Mouse (Mus musculus): ENCODE measurements around the gene Sncg. TPM values are rescaled to one million over a fixed set of nuclear protein-coding genes. Genes with fewer than 3 reads are reported as not detected.

Gene Sncg
- total and polyA plus RNA-seq, 3 experiments = 0.21 to 0.50 (median 0.27) TPM

- Histone ChIP-seq H3K27me3 (replicated peaks) (peaks cover 3% of the 10 kb centered on the region), H3K4me1 (ENCODE audit: control insufficient read depth in 1 of 2, insufficient read depth in 2 of 2) (no peaks in the 10 kb centered on the region), H3K9me3 (replicated peaks; ENCODE audit: low read length) (no peaks in the 10 kb centered on the region), H3K79me2 (replicated peaks; ENCODE audit: control insufficient read depth, extremely low read depth, insufficient read depth, poor library complexity, severe bottlenecking) (no peaks in the 10 kb centered on the region), H3K27ac (ENCODE audit: insufficient read depth, low read depth) (no peak overlapping the region), H3K9ac (ENCODE audit: insufficient read depth, low read depth) (no peak overlapping the region), H3K4me2 (ENCODE audit: insufficient read depth, low read depth, poor library complexity, severe bottlenecking) (no peak overlapping the region), H3K4me3 (replicated peaks in 1 of 3; ENCODE audit: low read depth in 2 of 3, low read length in 2 of 3, poor library complexity in 1 of 3) (no peak overlapping the region), H3K36me3 (replicated peaks in 1 of 2; ENCODE audit: control insufficient read depth in 1 of 2, insufficient read depth in 1 of 2, low read length in 1 of 2) (no peaks in the 10 kb centered on the region)
- no peak for TF ChIP-seq USF2 (conservative IDR thresholded peaks at IDR 0.05; ENCODE audit: low read depth, low read length)
- TF ChIP-seq IRF4 (IDR thresholded peaks at IDR 0.05; ENCODE audit: low read depth, low read length) = no peak
- TF ChIP-seq ELF1 (IDR thresholded peaks at IDR 0.05; ENCODE audit: low read depth, low read length) = no peak
- no peak for TF ChIP-seq NELFE (IDR thresholded peaks at IDR 0.05; ENCODE audit: low read depth, low read length)
- no peak for TF ChIP-seq RAD21 (IDR thresholded peaks at IDR 0.05; ENCODE audit: low read depth, low read length)
- no peak for TF ChIP-seq KAT2A (IDR thresholded peaks at IDR 0.05; ENCODE audit: insufficient replicate concordance, low read length)
- TF ChIP-seq CHD2 (IDR thresholded peaks at IDR 0.05; ENCODE audit: low read length) = no peak
- TF ChIP-seq NRF1 (IDR thresholded peaks at IDR 0.05; ENCODE audit: low read depth, low read length) = no peak
- no peak for TF ChIP-seq BHLHE40 (IDR thresholded peaks at IDR 0.05; ENCODE audit: low read depth, low read length)
- no peak for TF ChIP-seq SIN3A (IDR thresholded peaks at IDR 0.05; ENCODE audit: low read length)
- no peak for TF ChIP-seq JUND (conservative IDR thresholded peaks at IDR 0.05; ENCODE audit: low read depth, low read length)
- no peak for TF ChIP-seq MXI1 (IDR thresholded peaks at IDR 0.05; ENCODE audit: low read depth, low read length)
- no peak for TF ChIP-seq POLR2AphosphoS2 (IDR thresholded peaks at IDR 0.05; ENCODE audit: low read depth, low read length)
- TF ChIP-seq MEF2A (IDR thresholded peaks at IDR 0.05; ENCODE audit: borderline replicate concordance, low read depth, low read length) = no peak
- no peak for TF ChIP-seq POLR2A (IDR thresholded peaks at IDR 0.05; ENCODE audit: low read depth, low read length)
- TF ChIP-seq MAX (IDR thresholded peaks at IDR 0.05; ENCODE audit: low read length) = no peak
- dilution Hi-C loops (cut with MboI; ENCODE audit: extremely low pct_ligation_motif_present, extremely low pct_unique_long_range_greater_than_20kb, low sequenced_read_pairs) = no loop called here
- no peak for DNase-seq (ENCODE audit: extremely low read depth)
- in situ Hi-C loops (cut with MboI; ENCODE audit: low pct_ligation_motif_present, low pct_unique_long_range_greater_than_20kb, low sequenced_read_pairs) = no loop called here
These were observed 22.9 kb downstream of the Sncg start for GRCm38 (mm10) chr14:34351660-34352059.

GRCm38 (mm10) chr14:34349007-34349406, 25.6 kb downstream of the Sncg start:
- in situ Hi-C loops (cut with MboI; ENCODE audit: low pct_ligation_motif_present, low pct_unique_long_range_greater_than_20kb, low sequenced_read_pairs) = no loop called here
- no peak for TF ChIP-seq RCOR1 (conservative IDR thresholded peaks at IDR 0.05; ENCODE audit: low read depth, low read length)
- H3K36me3 ChIP-seq (replicated peaks in 1 of 2; ENCODE audit: control insufficient read depth in 1 of 2, insufficient read depth in 1 of 2, low read length in 1 of 2) = peaks cover 0 to 16% of the 10 kb centered on the region in 2 experiments
- no peaks in the 10 kb centered on the region for H3K79me2 ChIP-seq (replicated peaks; ENCODE audit: control insufficient read depth, extremely low read depth, insufficient read depth, poor library complexity, severe bottlenecking)
- DNase-seq (ENCODE audit: extremely low read depth) = no peak
- no peak overlapping the region for H3K27ac ChIP-seq (ENCODE audit: insufficient read depth, low read depth)
- H3K4me2 ChIP-seq (ENCODE audit: insufficient read depth, low read depth, poor library complexity, severe bottlenecking) = no peak overlapping the region
- no peaks in the 10 kb centered on the region for H3K9me3 ChIP-seq (replicated peaks; ENCODE audit: low read length)
- H3K27me3 ChIP-seq (replicated peaks) = peaks cover 3% of the 10 kb centered on the region
- dilution Hi-C loops (cut with MboI; ENCODE audit: extremely low pct_ligation_motif_present, extremely low pct_unique_long_range_greater_than_20kb, low sequenced_read_pairs) = no loop called here
- H3K9ac ChIP-seq (ENCODE audit: insufficient read depth, low read depth) = no peak overlapping the region
- peaks cover 0 to 5% of the 10 kb centered on the region in 2 experiments; a peak in 1 of 4 replicates for H3K4me1 ChIP-seq (ENCODE audit: control insufficient read depth in 1 of 2, insufficient read depth in 2 of 2)
- no peak overlapping the region for H3K4me3 ChIP-seq (replicated peaks in 1 of 3; ENCODE audit: low read depth in 2 of 3, low read length in 2 of 3, poor library complexity in 1 of 3)
